Mouse (Mus musculus) midbrain, embryonic 14.5 days (tissue): Measurements from ENCODE around the gene Osbpl9. TPM values are rescaled to one million over a fixed set of nuclear protein-coding genes. Genes with fewer than 3 reads are reported as not detected.

Experiments
- ATAC-seq: fragments of 200-750 bp; cut with Nextera tagmentation; 2 replicates; pipeline ENCODE4 v1.8.0; 2017; ENCODE audit warnings: moderate number of reproducible peaks, moderate library complexity; ENCODE audit not compliant: low FRiP score, low TSS enrichment
- DNase-seq: peaks from one replicate; pipeline ENCODE4 v3.0.0-alpha.2; 2015
- H3K27ac ChIP-seq: fragments of 300-500 bp; sonication (generic); replicated peaks from 2 replicates; pipeline ENCODE4 v1.5.1; 2014; ENCODE audit warnings: mild to moderate bottlenecking, low read depth, low read length, moderate library complexity
- H3K27me3 ChIP-seq: fragments of 300-500 bp; sonication (generic); 2 replicates; pipeline ENCODE4 v1.6.1; 2014; ENCODE audit warnings: low read length, control low read depth, mixed read lengths; ENCODE audit not compliant: control insufficient read depth, insufficient read depth
- H3K36me3 ChIP-seq: fragments of 300-500 bp; sonication (generic); 2 replicates; pipeline ENCODE4 v1.6.1; 2014; ENCODE audit warnings: low read length, control low read depth; ENCODE audit not compliant: control insufficient read depth, insufficient read depth
- H3K4me1 ChIP-seq: fragments of 300-500 bp; sonication (generic); 2 replicates; pipeline ENCODE4 v1.6.1; 2014; ENCODE audit warnings: mild to moderate bottlenecking, antibody characterized with exemption, low read length, control low read depth; ENCODE audit not compliant: control insufficient read depth, insufficient read depth
- H3K4me2 ChIP-seq: fragments of 300-500 bp; sonication (generic); 2 replicates; pipeline ENCODE4 v1.6.1; 2014; ENCODE audit warnings: mild to moderate bottlenecking, low read length, moderate library complexity
- H3K4me3 ChIP-seq: fragments of 300-500 bp; sonication (generic); replicated peaks from 2 replicates; pipeline ENCODE4 v1.5.1; 2014; ENCODE audit warnings: low read depth, low read length
- H3K9ac ChIP-seq: fragments of 300-500 bp; sonication (generic); replicated peaks from 2 replicates; pipeline ENCODE4 v1.6.1; 2014; ENCODE audit warnings: mild to moderate bottlenecking, low read length, moderate library complexity
- H3K9me3 ChIP-seq: fragments of 300-500 bp; sonication (generic); 2 replicates; pipeline ENCODE4 v1.6.1; 2016; ENCODE audit warnings: low read length, control low read depth, mixed read lengths; ENCODE audit not compliant: control insufficient read depth
- WGBS: fragments of 180-500 bp; shearing (Covaris S2); extraction: QIAGEN DNeasy Blood & Tissue Kit; methylation state at CpG from one replicate; pipeline ENCODE4 v1.1.7; 2014; 5-methylcytosine and 5-hydroxymethylcytosine counted together
- polyA plus RNA-seq: library from polyadenylated mRNA; unstranded; fragments of >200 nt; fragmentation: Nextera tagmentation; extraction: Ambion mirVana; gene quantifications from 2 replicates; pipeline ENCODE4 v1.2.1, GENCODE M21; 2014

Osbpl9 gene
- polyA plus RNA-seq, 1 experiment from 2014 or later: 81.1 TPM

GRCm38 (mm10) chr4:109193886-109194285 is 8.2 kb downstream of the Osbpl9 start:
- Histone ChIP-seq H3K9me3 (no peaks in the 10 kb centered on the region), H3K27ac (no peak overlapping the region), H3K9ac (no peak overlapping the region), H3K4me1 (peaks cover 17% of the 10 kb centered on the region), H3K27me3 (no peaks in the 10 kb centered on the region), H3K36me3 (no peaks in the 10 kb centered on the region), H3K4me2 (no peak overlapping the region), H3K4me3 (no peak overlapping the region)
- ATAC-seq: no peak
- 82% methylated on average over 5 of the region's 5 CpGs for WGBS
- DNase-seq: no peak

GRCm38 (mm10) chr4:109191598-109191997 is 10.5 kb downstream of the Osbpl9 start:
- H3K27ac ChIP-seq: peak overlapping the region; percentile 61
- ATAC-seq (no peak), DNase-seq (no peak)
- H3K36me3 ChIP-seq: no peaks in the 10 kb centered on the region
- H3K4me1 ChIP-seq: peaks cover 16% of the 10 kb centered on the region
- no peaks in the 10 kb centered on the region for H3K9me3 ChIP-seq
- no peak overlapping the region for H3K4me3 ChIP-seq
- H3K27me3 ChIP-seq: no peaks in the 10 kb centered on the region
- 68% methylated on average over 10 of the region's 10 CpGs for WGBS
- no peak overlapping the region for H3K9ac ChIP-seq
- no peak overlapping the region for H3K4me2 ChIP-seq

- H3K9me3 ChIP-seq: no peaks in the 10 kb centered on the region
- H3K36me3 ChIP-seq: no peaks in the 10 kb centered on the region
- H3K27me3 ChIP-seq: no peaks in the 10 kb centered on the region
- H3K4me3 ChIP-seq: no peak overlapping the region
- H3K4me2 ChIP-seq: no peak overlapping the region
- 0 out of 2 replicates have a peak, but pooled peaks cover 4% of the 10 kb centered on the region for H3K4me1 ChIP-seq
- no peak for DNase-seq
- H3K9ac ChIP-seq: no peak overlapping the region
- 79% methylated on average over 8 of the region's 8 CpGs for WGBS
- ATAC-seq: no peak
- peak overlapping the region; percentile 57 for H3K27ac ChIP-seq
Observed at GRCm38 (mm10) chr4:109185616-109186405, 16.3 kb downstream of the Osbpl9 start.

- no peaks in the 10 kb centered on the region for H3K36me3 ChIP-seq
Observed at GRCm38 (mm10) chr4:109175677-109176076, 26.4 kb downstream of the Osbpl9 start.

GRCm38 (mm10) chr4:109173775-109174440 is 28.2 kb downstream of the Osbpl9 start:
- ATAC-seq (no peak; the same call in 1 of the 2 replicates), DNase-seq (peak; percentile 37)

More at GRCm38 (mm10) chr4:109175677-109176076, 26.4 kb downstream of the Osbpl9 start:
- no peak for DNase-seq
- Histone ChIP-seq H3K4me3 (no peak overlapping the region), H3K9me3 (no peaks in the 10 kb centered on the region), H3K9ac (no peak overlapping the region), H3K4me1 (peaks cover 16% of the 10 kb centered on the region), H3K27ac (no peak overlapping the region), H3K4me2 (no peak overlapping the region), H3K27me3 (no peaks in the 10 kb centered on the region)
- no peak for ATAC-seq

GRCm38 (mm10) chr4:109173369-109173768 is 28.7 kb downstream of the Osbpl9 start:
- H3K27ac ChIP-seq: peak overlapping the region; percentile 79
- H3K4me1 ChIP-seq: peaks cover 16% of the 10 kb centered on the region
- H3K9me3 ChIP-seq: no peaks in the 10 kb centered on the region
- H3K4me2 ChIP-seq: peak overlapping the region; percentile 28
- H3K9ac ChIP-seq: peak overlapping the region; percentile 34; the same call in 1 of the 2 replicates
- no peaks in the 10 kb centered on the region for H3K36me3 ChIP-seq
- 51% methylated on average over 4 of the region's 4 CpGs for WGBS
- H3K4me3 ChIP-seq: no peak overlapping the region
- ATAC-seq (no peak), DNase-seq (peak; percentile 38)
- no peaks in the 10 kb centered on the region for H3K27me3 ChIP-seq

More at GRCm38 (mm10) chr4:109173775-109174440, 28.2 kb downstream of the Osbpl9 start:
- Histone ChIP-seq H3K4me2 (peak overlapping the region; percentile 28), H3K36me3 (no peaks in the 10 kb centered on the region), H3K9me3 (no peaks in the 10 kb centered on the region), H3K9ac (peak overlapping the region; percentile 34; the same call in 1 of the 2 replicates), H3K4me3 (no peak overlapping the region), H3K27me3 (no peaks in the 10 kb centered on the region), H3K27ac (peak overlapping the region; percentile 79), H3K4me1 (peaks cover 16% of the 10 kb centered on the region)
- WGBS: 31% methylated on average over 7 of the region's 7 CpGs

GRCm38 (mm10) chr4:109165521-109166173 is 36.4 kb downstream of the Osbpl9 start:
- no peak overlapping the region for H3K4me2 ChIP-seq
- H3K36me3 ChIP-seq: 0 out of 2 replicates have a peak, but pooled peaks cover 4% of the 10 kb centered on the region
- H3K4me3 ChIP-seq: no peak overlapping the region
- H3K27me3 ChIP-seq: no peaks in the 10 kb centered on the region
- H3K27ac ChIP-seq: no peak overlapping the region
- no peak overlapping the region for H3K9ac ChIP-seq
- WGBS: 38% methylated on average over 12 of the region's 12 CpGs
- ATAC-seq: no peak
- peak; percentile 91 for DNase-seq
- H3K9me3 ChIP-seq: no peaks in the 10 kb centered on the region
- H3K4me1 ChIP-seq: no peaks in the 10 kb centered on the region

- peak overlapping the region; percentile 49 for H3K4me2 ChIP-seq
- no peaks in the 10 kb centered on the region for H3K27me3 ChIP-seq
- H3K9me3 ChIP-seq: no peaks in the 10 kb centered on the region
- WGBS: 27% methylated on average over 24 of the region's 24 CpGs
- peak overlapping the region; percentile 27 for H3K4me3 ChIP-seq
- DNase-seq (peak; percentile 74), ATAC-seq (peak; percentile 68)
- H3K4me1 ChIP-seq: peaks cover 17% of the 10 kb centered on the region; the same call in 1 of the 2 replicates
- H3K36me3 ChIP-seq: no peaks in the 10 kb centered on the region
- peak overlapping the region; percentile 42 for H3K9ac ChIP-seq
- peak overlapping the region; percentile 87 for H3K27ac ChIP-seq
Observed at GRCm38 (mm10) chr4:109156481-109157261, 45.4 kb downstream of the Osbpl9 start.
